Mouse (Mus musculus): ENCODE results near the gene Slc9a9.

Gene Slc9a9

DNA sequence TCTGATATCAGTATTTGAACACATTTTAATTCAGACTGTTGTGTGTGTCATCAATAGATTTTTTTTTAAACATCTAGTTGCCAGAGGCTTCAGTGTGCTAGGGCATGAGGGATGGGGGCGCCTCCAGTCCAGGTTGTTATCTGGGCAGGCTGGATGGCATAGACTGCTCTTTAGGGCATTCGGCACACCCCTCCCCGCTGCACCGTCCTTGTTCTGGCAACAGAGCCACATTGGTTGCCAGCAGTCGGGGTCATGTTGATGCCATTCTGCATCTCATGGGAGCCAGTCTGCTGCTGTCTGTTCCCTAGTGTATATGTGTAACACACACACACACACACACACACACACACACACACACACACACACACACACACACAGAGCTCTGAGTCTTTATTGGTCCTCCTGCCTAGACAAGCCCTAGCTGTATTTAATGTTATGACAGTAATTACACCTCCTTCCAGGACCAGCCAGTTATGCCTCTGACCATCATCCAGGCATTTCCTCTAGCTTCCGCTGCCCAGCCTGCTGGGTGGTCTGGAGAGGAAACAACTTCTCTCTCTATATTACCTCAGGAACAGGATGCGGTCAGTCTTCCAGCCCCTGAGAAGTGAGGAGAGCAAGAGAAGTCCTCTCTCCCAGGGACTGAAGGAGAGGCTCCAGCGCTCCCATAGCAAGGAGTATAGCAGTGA is 63.0 kb downstream of the Slc9a9 start:
- no peak for DNase-seq (ENCODE audit: inconsistent ontology term)

DNA sequence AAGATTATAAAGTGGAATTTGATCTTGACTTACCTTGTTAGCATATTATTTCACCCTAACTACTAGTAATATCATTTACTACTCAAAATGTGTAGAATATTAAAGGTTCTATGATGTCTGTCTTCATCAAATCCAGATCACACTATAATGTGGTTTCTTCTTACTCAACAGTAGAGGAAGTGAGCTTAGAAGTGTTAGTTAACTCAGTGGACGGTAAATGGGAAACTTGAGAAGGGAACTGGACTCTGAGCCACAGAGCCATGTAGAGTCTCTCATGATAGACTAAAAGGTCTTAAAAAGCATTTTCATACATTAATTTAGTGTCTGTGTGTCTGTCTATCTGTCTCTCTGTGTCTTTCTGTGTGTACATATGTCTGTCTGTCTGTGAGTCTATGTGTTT is 64.6 kb downstream of the Slc9a9 start:
- DNase-seq (ENCODE audit: inconsistent ontology term) = no peak

DNA sequence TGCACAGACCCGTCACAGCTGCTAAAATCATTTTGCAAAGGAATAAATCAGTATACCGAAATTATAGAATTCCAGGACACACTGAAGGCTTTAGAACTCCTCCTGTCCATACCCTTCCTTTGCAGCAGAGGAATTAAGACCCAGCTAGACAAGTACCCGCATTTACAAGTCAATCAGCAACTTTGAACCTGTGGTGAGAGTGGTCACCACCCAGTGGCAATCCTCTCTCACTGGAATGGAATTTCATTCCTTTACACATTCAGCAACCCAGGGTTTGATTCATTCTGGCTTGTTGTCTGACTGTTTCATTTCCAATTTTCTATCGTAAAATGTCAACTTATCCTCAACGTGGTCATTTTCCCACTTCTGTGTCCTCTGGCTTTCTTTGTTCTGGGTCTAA is 67.5 kb downstream of the Slc9a9 start:
- DNase-seq (ENCODE audit: inconsistent ontology term) = no peak

- DNase-seq (ENCODE audit: inconsistent ontology term) = peak; percentile 68
These were observed 69.1 kb downstream of the Slc9a9 start for GRCm38 (mm10) chr9:94738555-94739427.

DNA sequence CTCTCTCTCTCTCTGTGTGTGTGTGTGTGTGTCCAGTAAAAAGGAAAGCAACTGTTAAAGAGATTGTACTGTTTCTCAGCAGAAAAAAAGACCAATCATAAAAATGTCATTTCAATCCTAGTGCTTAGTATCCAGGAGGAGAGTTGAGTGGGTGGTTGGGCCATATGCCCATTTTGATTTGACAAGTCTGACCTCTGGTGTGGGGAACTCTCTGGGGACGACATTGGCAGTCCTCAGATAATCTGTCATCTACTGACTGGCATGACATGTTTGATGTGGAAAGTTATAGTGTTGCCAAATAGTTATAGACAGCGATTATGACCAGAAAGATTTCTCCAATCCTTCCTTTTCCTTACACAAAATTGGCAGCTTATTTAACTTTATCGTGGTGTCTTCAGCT is 71.1 kb downstream of the Slc9a9 start:
- DNase-seq (ENCODE audit: inconsistent ontology term) = no peak

- DNase-seq (ENCODE audit: inconsistent ontology term) = no peak
These were observed 73.6 kb downstream of the Slc9a9 start for GRCm38 (mm10) chr9:94743291-94743690.

DNA sequence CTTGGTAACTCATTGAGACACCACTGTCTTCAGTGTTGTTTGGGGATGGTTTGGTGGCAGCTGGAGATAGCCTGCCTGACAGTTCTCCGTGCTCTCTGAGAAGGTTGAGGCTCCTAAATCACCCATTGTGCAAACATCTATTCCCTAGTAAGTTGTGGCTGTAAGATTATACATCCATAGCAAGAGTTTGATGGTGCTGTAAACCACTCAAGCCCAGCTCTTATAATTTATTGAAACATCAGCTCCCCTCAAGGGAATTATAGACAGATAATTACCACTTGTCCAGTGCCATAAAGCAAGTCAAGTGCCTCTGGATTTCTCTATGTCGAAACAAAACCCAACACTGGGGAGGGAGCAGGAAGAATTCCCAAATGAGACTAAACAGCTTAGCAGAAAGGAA is 78.8 kb downstream of the Slc9a9 start:
- no peak for DNase-seq (ENCODE audit: inconsistent ontology term)

GRCm38 (mm10) chr9:94750187-94750586 is 80.5 kb downstream of the Slc9a9 start:
- DNase-seq (ENCODE audit: inconsistent ontology term) = no peak

DNA sequence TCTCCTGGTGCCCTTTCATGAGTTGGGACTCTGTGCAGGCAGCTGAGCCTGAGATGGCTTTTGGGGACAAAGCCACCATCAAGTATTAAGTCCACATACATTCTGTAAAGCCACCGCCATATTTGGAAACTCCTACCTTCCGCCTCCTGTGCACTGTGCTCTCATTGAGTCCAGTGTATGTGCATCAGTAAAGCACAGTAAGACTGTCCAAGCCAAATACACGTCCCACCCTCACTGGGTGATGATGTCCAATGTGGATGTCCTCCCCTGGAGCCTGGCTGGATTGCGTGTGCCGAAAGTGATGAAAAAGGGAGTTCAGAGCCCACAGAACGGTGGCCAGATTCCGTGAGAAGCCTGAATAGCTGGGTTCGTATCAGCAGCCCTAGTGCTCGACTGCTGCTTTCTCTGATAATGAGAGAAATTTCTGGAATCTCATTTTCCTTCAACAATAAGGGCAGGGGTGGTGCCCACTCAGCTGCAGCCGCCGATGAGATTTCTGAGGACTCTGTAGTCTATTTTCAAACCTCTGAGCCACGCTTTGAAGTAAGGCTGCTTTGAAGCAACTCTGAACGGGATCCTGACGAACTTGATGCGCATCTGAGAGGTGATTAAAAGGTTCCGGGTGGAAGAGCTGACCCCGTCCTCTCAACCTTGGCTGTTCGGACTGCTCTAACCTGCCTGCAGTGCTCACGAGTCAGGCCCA is 81.4 kb downstream of the Slc9a9 start:
- peak; percentile 56 for DNase-seq (ENCODE audit: inconsistent ontology term)

GRCm38 (mm10) chr9:94751638-94752021 is 81.9 kb downstream of the Slc9a9 start:
- no peak for DNase-seq (ENCODE audit: inconsistent ontology term)

GRCm38 (mm10) chr9:94752121-94752520 is 82.4 kb downstream of the Slc9a9 start:
- DNase-seq (ENCODE audit: inconsistent ontology term) = no peak

DNA sequence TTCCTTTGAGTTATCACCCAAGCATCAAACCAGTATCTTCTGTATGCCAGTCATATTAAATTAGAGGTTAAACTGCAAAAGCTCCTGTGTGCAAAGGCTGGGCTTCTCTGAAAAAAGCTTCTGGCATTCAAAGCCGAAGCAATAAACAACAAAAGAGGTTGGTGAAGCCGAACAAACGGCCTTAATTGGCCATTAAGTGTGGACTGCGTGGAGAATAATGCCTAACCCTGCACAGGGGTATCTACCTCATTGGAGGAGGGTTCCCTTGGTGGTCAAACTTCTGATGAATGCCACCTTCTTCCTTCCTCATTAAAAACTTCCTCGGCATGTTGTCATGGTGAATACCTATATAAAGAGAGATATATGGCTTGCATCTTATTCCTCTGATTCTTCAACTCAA is 90.2 kb downstream of the Slc9a9 start:
- DNase-seq (ENCODE audit: inconsistent ontology term) = peak; percentile 48

DNA sequence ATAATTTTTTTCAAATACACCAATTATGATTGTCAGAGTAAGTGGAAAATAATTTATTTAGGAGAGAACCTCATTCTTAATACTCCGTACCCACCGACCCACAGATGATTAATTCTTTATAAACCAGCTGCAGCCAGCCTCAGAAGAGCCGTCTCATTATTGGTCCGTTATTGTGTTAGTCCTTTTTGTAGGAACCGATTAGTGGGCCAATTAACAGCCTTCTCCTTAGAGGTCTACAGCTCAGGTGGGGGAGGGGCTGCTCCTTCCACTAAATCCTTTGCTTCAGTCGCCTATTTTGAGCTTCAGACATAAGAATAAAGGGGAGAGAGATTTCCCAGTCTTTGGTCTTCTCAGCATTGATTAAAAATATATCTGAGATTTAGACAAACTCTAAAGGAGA is 98.4 kb downstream of the Slc9a9 start:
- DNase-seq (ENCODE audit: inconsistent ontology term) = peak; percentile 27

GRCm38 (mm10) chr9:94768524-94768923 is 98.8 kb downstream of the Slc9a9 start:
- DNase-seq (ENCODE audit: inconsistent ontology term) = no peak

- no peak for DNase-seq (ENCODE audit: inconsistent ontology term)
These were observed 103.6 kb downstream of the Slc9a9 start for GRCm38 (mm10) chr9:94773357-94773756.

- no peak for DNase-seq (ENCODE audit: inconsistent ontology term)
These were observed 118.6 kb downstream of the Slc9a9 start for GRCm38 (mm10) chr9:94788261-94788660.

DNA sequence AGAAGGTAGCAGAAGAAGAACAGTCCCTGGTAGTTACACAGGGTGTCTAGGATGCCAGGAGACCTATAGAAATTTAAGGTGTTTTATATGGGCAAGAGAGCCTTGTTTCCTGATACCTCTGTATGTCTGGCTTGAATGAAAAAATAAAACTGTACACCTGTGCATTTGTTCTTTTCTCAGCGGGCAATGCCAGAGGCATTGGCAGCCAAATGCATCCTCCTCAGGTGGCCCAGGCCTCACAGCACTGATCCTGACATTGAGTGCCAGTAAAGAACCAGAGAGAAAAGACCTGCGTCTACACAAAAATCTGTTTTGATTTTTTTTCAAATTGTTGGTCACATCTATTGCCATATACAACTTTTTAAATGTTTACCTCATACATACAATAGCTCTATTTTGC is 121.3 kb downstream of the Slc9a9 start:
- DNase-seq (ENCODE audit: inconsistent ontology term) = no peak

DNA sequence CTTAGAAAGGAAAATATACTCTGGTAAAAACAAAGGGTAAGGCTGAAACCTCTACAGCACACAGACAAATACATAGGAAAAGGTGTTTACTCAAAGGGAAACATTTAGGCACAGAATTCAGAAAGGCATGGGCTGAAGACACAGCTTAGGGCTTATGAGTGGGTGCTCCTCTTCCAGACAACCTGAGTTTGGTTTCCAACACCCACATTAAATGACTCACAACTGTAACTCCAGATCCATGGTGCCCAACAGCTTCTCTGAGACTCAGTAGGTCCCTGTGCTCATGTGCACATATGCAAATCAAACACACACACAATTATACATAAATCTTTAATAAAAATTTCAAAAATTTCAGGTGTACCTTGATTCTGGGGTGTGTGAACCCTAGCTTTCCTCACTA is 133.4 kb downstream of the Slc9a9 start:
- no peak for DNase-seq (ENCODE audit: inconsistent ontology term)

DNA sequence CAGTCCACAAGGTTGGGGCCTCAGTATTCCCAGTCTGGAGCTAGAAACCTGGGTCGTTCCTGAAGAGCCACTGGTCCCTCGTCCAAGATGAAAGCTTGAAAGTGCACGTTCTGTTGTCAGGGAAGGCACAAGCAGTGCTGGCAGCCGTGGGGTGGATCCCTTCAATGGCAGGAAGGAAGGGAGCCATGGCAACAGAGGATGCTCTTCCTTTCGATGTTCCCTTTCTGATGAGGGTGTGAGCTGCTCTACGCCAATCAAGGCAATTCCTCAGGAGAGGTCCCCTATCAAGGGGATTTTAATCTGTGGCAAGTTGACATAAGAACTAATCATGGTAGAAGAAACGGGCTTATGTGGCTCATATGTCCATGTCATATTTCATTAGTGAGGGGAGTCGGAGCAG is 135.8 kb downstream of the Slc9a9 start:
- DNase-seq (ENCODE audit: inconsistent ontology term) = no peak

DNA sequence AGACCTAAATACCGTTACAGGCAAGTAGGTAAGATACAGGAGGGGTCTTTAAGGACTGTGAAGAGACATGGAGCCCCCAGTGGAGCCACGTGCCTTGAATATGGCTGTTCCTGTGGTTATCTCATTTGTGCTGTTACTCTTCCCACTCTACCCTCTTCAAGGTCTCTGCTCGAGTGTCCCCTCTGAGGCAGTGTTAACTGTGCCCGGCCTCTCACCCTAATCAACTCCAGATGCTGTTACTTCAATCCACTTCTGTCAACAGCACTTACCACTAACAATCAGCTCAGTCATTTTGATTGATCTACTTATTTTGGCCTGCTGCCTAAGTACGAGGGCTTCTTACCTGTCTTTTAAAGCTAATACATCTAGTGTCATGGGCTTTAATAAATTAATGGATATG is 145.8 kb downstream of the Slc9a9 start:
- no peak for DNase-seq (ENCODE audit: inconsistent ontology term)

DNA sequence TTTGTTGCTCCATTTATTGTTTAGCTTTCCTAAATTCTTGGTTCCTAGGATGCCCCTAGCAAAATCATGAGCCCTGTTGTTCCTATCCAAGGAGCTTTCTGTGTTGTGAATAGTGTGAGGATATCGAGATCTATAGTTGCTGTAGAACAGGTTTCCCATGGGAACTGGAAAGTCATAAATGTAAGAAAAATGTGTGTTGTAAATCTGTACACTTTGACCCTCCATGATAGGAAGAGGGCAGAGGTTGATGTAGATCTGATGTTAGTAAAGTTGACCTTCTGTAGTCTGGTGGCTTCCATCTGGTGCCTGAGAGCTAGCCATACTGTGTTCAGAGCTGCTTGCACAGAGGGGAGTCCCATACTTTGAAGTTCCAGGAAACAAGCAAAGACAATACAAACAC is 151.6 kb downstream of the Slc9a9 start:
- DNase-seq (ENCODE audit: inconsistent ontology term) = no peak

- no peak for DNase-seq (ENCODE audit: inconsistent ontology term)
These were observed 164.1 kb downstream of the Slc9a9 start for GRCm38 (mm10) chr9:94833836-94834235.

DNA sequence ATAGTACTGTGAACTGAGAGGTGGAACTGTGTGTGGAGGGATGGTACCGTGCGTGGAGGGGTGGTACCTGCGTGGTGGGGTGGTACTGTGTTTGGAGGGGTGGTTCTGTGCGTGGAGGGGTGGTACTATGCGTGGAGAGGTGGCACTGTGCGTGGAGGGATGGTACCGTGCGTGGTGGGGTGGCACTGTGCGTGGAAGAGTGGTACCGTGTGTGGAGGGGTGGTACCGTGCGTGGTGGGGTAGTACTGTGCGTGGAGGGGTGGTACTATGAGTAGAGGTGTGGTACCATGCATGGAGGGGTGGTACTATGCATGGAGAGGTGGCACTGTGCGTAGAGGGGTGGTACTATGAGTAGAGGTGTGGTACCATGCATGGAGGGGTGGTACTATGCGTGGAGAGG is 167.7 kb downstream of the Slc9a9 start:
- DNase-seq (ENCODE audit: inconsistent ontology term) = no peak
